Comparison of ENCODE assay signal across 15 mouse cellular contexts in the genomic region with DNA sequence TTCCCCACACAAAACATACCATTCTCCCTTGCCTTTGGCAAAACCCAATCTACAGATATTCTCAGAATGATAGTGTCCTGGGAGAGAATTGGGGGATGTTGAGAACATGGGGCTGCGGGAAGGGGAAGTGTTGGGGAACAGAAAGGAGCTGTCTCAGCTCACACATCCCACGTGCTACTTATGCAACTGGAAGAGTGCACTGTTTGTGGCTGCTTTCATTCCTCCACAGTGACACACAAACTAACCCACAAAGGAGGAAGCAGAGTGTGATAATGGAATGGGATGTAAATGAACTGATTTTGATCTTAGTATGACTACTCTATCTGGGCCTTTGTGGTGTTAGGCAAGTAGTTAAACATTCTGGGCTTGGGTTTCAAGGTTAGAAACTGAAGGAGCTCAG.
"Had no signal": no experiment of that assay in that cellular context is flagged by ENCODE, and none has a peak within 500 bp of the region (broad histone marks: within the 10 kb centered on the region; RNA-seq: fewer than 3 reads in every experiment).

No protein-coding gene starts in this region.

- H3K4me3 ChIP-seq: layer of hippocampus, adult 2 months; limb, embryonic 12.5 days; liver, embryonic 13.5 days; megakaryocyte, embryonic 14.5 days; midbrain, embryonic 15.5 days; neural tube, embryonic 12.5 days; stomach, embryonic 15.5 days had no signal

- H3K27ac ChIP-seq: layer of hippocampus, adult 2 months; limb, embryonic 12.5 days; liver, embryonic 13.5 days; midbrain, embryonic 15.5 days; neural tube, embryonic 12.5 days; stomach, embryonic 15.5 days had no signal

- H3K4me1 ChIP-seq: limb, embryonic 12.5 days; liver, embryonic 13.5 days; megakaryocyte, embryonic 14.5 days; midbrain, embryonic 15.5 days; neural tube, embryonic 12.5 days; stomach, embryonic 15.5 days had no signal

- H3K9ac ChIP-seq: limb, embryonic 12.5 days; liver, embryonic 13.5 days; midbrain, embryonic 15.5 days; neural tube, embryonic 12.5 days; stomach, embryonic 15.5 days had no signal

- H3K27me3 ChIP-seq: limb, embryonic 12.5 days; liver, embryonic 13.5 days; megakaryocyte, embryonic 14.5 days; midbrain, embryonic 15.5 days; neural tube, embryonic 12.5 days; stomach, embryonic 15.5 days had no signal

- DNase-seq: kidney, postnatal 10 days; kidney, postnatal 4 days; liver, embryonic 13.5 days; lung, adult 2 months; lung, postnatal 4 days; thymus, adult 2 months; thymus, postnatal 25 days had no signal

- H3K9me3 ChIP-seq: limb, embryonic 12.5 days; liver, embryonic 13.5 days; midbrain, embryonic 15.5 days; neural tube, embryonic 12.5 days; stomach, embryonic 15.5 days had no signal

- H3K36me3 ChIP-seq: limb, embryonic 12.5 days; liver, embryonic 13.5 days; midbrain, embryonic 15.5 days; neural tube, embryonic 12.5 days; stomach, embryonic 15.5 days had no signal

- H3K4me2 ChIP-seq: limb, embryonic 12.5 days; liver, embryonic 13.5 days; midbrain, embryonic 11.5 days; midbrain, embryonic 15.5 days; neural tube, embryonic 12.5 days; stomach, embryonic 15.5 days had no signal

- ATAC-seq: lung, postnatal 0 days; midbrain, embryonic 15.5 days had no signal
